Mouse (Mus musculus) ES-E14 (cell line): Measurements from ENCODE around the gene Prap1.

ENCODE experiments used
- HCFC1 ChIP-seq: IDR thresholded peaks from 2 replicates; pipeline ENCODE4 v1.6.1; 2012; ENCODE audit warnings: low read length, inconsistent platforms, borderline replicate concordance; ENCODE audit not compliant: insufficient read depth
- MAFK ChIP-seq: IDR thresholded peaks from 2 replicates; pipeline ENCODE4 v1.6.1; 2014; ENCODE audit warnings: mild to moderate bottlenecking, low read depth, low read length, inconsistent platforms; ENCODE audit not compliant: insufficient read depth
- ZC3H11A ChIP-seq: IDR thresholded peaks from 2 replicates; pipeline ENCODE4 v1.6.1; 2012; ENCODE audit warnings: low read depth, mild to moderate bottlenecking, inconsistent platforms, low read length, borderline replicate concordance
- ZNF384 ChIP-seq: IDR thresholded peaks from 2 replicates; pipeline ENCODE4 v1.6.1; 2012; ENCODE audit warnings: low read depth, low read length, inconsistent platforms

- TF ChIP-seq HCFC1: no peak
- TF ChIP-seq ZC3H11A: no peak
- TF ChIP-seq MAFK: no peak
- TF ChIP-seq ZNF384: no peak
These were observed 18.7 kb downstream of the Prap1 start for GRCm38 (mm10) chr7:140111943-140112342.
